Mouse (Mus musculus): Measurements from ENCODE around the gene Fgf12. TPM values are rescaled to one million over a fixed set of nuclear protein-coding genes. Genes with fewer than 3 reads are reported as not detected.

Fgf12 gene
- polyA plus RNA-seq, 1 experiment from 2014 or later, result 79.8 TPM

GRCm38 (mm10) chr16:28454821-28455220 is 298.0 kb downstream of the Fgf12 start:
- no peak for ATAC-seq (ENCODE audit: low read depth)
- Histone ChIP-seq H3K4me1 (ENCODE audit: control insufficient read depth, insufficient read depth, low read length) (no peaks in the 10 kb centered on the region), H3K27ac (ENCODE audit: low read depth, low read length) (no peak overlapping the region), H3K9ac (replicated peaks; ENCODE audit: low read depth, low read length) (no peak overlapping the region), H3K4me2 (ENCODE audit: low read depth, low read length) (no peak overlapping the region), H3K4me3 (ENCODE audit: low read depth, low read length) (no peak overlapping the region), H3K27me3 (ENCODE audit: control insufficient read depth, insufficient read depth, low read length) (no peaks in the 10 kb centered on the region), H3K36me3 (ENCODE audit: control insufficient read depth, insufficient read depth, low read length) (no peaks in the 10 kb centered on the region), H3K9me3 (ENCODE audit: control insufficient read depth, low read length) (no peaks in the 10 kb centered on the region)
- 87% methylated on average over 3 of the region's 3 CpGs for WGBS

- H3K4me3 ChIP-seq (ENCODE audit: low read depth, low read length), result peak overlapping the region; percentile 59
- no peaks in the 10 kb centered on the region for H3K27me3 ChIP-seq (ENCODE audit: control insufficient read depth, insufficient read depth, low read length)
- H3K4me2 ChIP-seq (ENCODE audit: low read depth, low read length), result peak overlapping the region; percentile 79
- H3K9me3 ChIP-seq (ENCODE audit: control insufficient read depth, low read length), result no peaks in the 10 kb centered on the region
- H3K4me1 ChIP-seq (ENCODE audit: control insufficient read depth, insufficient read depth, low read length), result no peaks in the 10 kb centered on the region
- no peaks in the 10 kb centered on the region for H3K36me3 ChIP-seq (ENCODE audit: control insufficient read depth, insufficient read depth, low read length)
- under 1% methylated on average over 6 of the region's 6 CpGs for WGBS
- ATAC-seq (ENCODE audit: low read depth), result peak; percentile 60
- peak overlapping the region; percentile 75 for H3K9ac ChIP-seq (replicated peaks; ENCODE audit: low read depth, low read length)
- H3K27ac ChIP-seq (ENCODE audit: low read depth, low read length), result peak overlapping the region; percentile 82
Measured at GRCm38 (mm10) chr16:28447114-28447455, 305.8 kb downstream of the Fgf12 start.

- no peaks in the 10 kb centered on the region for H3K4me1 ChIP-seq (ENCODE audit: control insufficient read depth, insufficient read depth, low read length)
- H3K27ac ChIP-seq (ENCODE audit: low read depth, low read length), result peak overlapping the region; percentile 82
- H3K36me3 ChIP-seq (ENCODE audit: control insufficient read depth, insufficient read depth, low read length), result no peaks in the 10 kb centered on the region
- H3K4me3 ChIP-seq (ENCODE audit: low read depth, low read length), result peak overlapping the region; percentile 59
- under 1% methylated on average over 72 of the region's 82 CpGs for WGBS
- H3K4me2 ChIP-seq (ENCODE audit: low read depth, low read length), result peak overlapping the region; percentile 79
- no peaks in the 10 kb centered on the region for H3K9me3 ChIP-seq (ENCODE audit: control insufficient read depth, low read length)
- peak overlapping the region; percentile 75 for H3K9ac ChIP-seq (replicated peaks; ENCODE audit: low read depth, low read length)
- ATAC-seq (ENCODE audit: low read depth), result peak; percentile 82
- H3K27me3 ChIP-seq (ENCODE audit: control insufficient read depth, insufficient read depth, low read length), result no peaks in the 10 kb centered on the region
Measured at GRCm38 (mm10) chr16:28446334-28447113, 306.3 kb downstream of the Fgf12 start.

- Histone ChIP-seq H3K9ac (replicated peaks; ENCODE audit: low read depth, low read length) (peak overlapping the region; percentile 75), H3K27me3 (ENCODE audit: control insufficient read depth, insufficient read depth, low read length) (no peaks in the 10 kb centered on the region), H3K4me3 (ENCODE audit: low read depth, low read length) (peak overlapping the region; percentile 59), H3K36me3 (ENCODE audit: control insufficient read depth, insufficient read depth, low read length) (no peaks in the 10 kb centered on the region), H3K4me2 (ENCODE audit: low read depth, low read length) (peak overlapping the region; percentile 79), H3K9me3 (ENCODE audit: control insufficient read depth, low read length) (no peaks in the 10 kb centered on the region), H3K4me1 (ENCODE audit: control insufficient read depth, insufficient read depth, low read length) (no peaks in the 10 kb centered on the region), H3K27ac (ENCODE audit: low read depth, low read length) (peak overlapping the region; percentile 82)
- WGBS, result under 1% methylated on average over 40 of the region's 42 CpGs
- ATAC-seq (ENCODE audit: low read depth), result peak; percentile 68
Measured at GRCm38 (mm10) chr16:28445800-28446333, 307.0 kb downstream of the Fgf12 start.

GRCm38 (mm10) chr16:28444993-28445799 is 307.7 kb downstream of the Fgf12 start:
- no peaks in the 10 kb centered on the region for H3K27me3 ChIP-seq (ENCODE audit: control insufficient read depth, insufficient read depth, low read length)
- no peaks in the 10 kb centered on the region for H3K4me1 ChIP-seq (ENCODE audit: control insufficient read depth, insufficient read depth, low read length)
- peak overlapping the region; percentile 59 for H3K4me3 ChIP-seq (ENCODE audit: low read depth, low read length)
- no peaks in the 10 kb centered on the region for H3K9me3 ChIP-seq (ENCODE audit: control insufficient read depth, low read length)
- under 1% methylated on average over 51 of the region's 51 CpGs for WGBS
- ATAC-seq (ENCODE audit: low read depth), result peak; percentile 41
- H3K9ac ChIP-seq (replicated peaks; ENCODE audit: low read depth, low read length), result peak overlapping the region; percentile 75
- H3K36me3 ChIP-seq (ENCODE audit: control insufficient read depth, insufficient read depth, low read length), result no peaks in the 10 kb centered on the region
- H3K4me2 ChIP-seq (ENCODE audit: low read depth, low read length), result peak overlapping the region; percentile 79
- H3K27ac ChIP-seq (ENCODE audit: low read depth, low read length), result peak overlapping the region; percentile 82

GRCm38 (mm10) chr16:28421617-28422016 is 331.3 kb downstream of the Fgf12 start:
- ATAC-seq (ENCODE audit: low read depth), result no peak
- 94% methylated on average over 1 of the region's 1 CpGs for WGBS

GRCm38 (mm10) chr16:28419693-28420299 is 333.1 kb downstream of the Fgf12 start:
- ATAC-seq (ENCODE audit: low read depth), result no peak
- 79% methylated on average over 3 of the region's 3 CpGs for WGBS
- Histone ChIP-seq H3K9ac (replicated peaks; ENCODE audit: low read depth, low read length) (no peak overlapping the region), H3K4me2 (ENCODE audit: low read depth, low read length) (no peak overlapping the region), H3K9me3 (ENCODE audit: control insufficient read depth, low read length) (no peaks in the 10 kb centered on the region), H3K27ac (ENCODE audit: low read depth, low read length) (no peak overlapping the region), H3K4me3 (ENCODE audit: low read depth, low read length) (no peak overlapping the region), H3K4me1 (ENCODE audit: control insufficient read depth, insufficient read depth, low read length) (no peaks in the 10 kb centered on the region), H3K36me3 (ENCODE audit: control insufficient read depth, insufficient read depth, low read length) (no peaks in the 10 kb centered on the region), H3K27me3 (ENCODE audit: control insufficient read depth, insufficient read depth, low read length) (no peaks in the 10 kb centered on the region)

More at GRCm38 (mm10) chr16:28421617-28422016, 331.3 kb downstream of the Fgf12 start:
- Histone ChIP-seq H3K27me3 (ENCODE audit: control insufficient read depth, insufficient read depth, low read length) (no peaks in the 10 kb centered on the region), H3K27ac (ENCODE audit: low read depth, low read length) (no peak overlapping the region), H3K9ac (replicated peaks; ENCODE audit: low read depth, low read length) (no peak overlapping the region), H3K4me3 (ENCODE audit: low read depth, low read length) (no peak overlapping the region), H3K4me2 (ENCODE audit: low read depth, low read length) (no peak overlapping the region), H3K4me1 (ENCODE audit: control insufficient read depth, insufficient read depth, low read length) (no peaks in the 10 kb centered on the region), H3K36me3 (ENCODE audit: control insufficient read depth, insufficient read depth, low read length) (no peaks in the 10 kb centered on the region), H3K9me3 (ENCODE audit: control insufficient read depth, low read length) (no peaks in the 10 kb centered on the region)

- H3K4me3 ChIP-seq (ENCODE audit: low read depth, low read length), result no peak overlapping the region
- H3K9ac ChIP-seq (replicated peaks; ENCODE audit: low read depth, low read length), result no peak overlapping the region
- no peaks in the 10 kb centered on the region for H3K36me3 ChIP-seq (ENCODE audit: control insufficient read depth, insufficient read depth, low read length)
- 62% methylated on average over 5 of the region's 5 CpGs for WGBS
- H3K9me3 ChIP-seq (ENCODE audit: control insufficient read depth, low read length), result no peaks in the 10 kb centered on the region
- H3K27me3 ChIP-seq (ENCODE audit: control insufficient read depth, insufficient read depth, low read length), result no peaks in the 10 kb centered on the region
- no peaks in the 10 kb centered on the region for H3K4me1 ChIP-seq (ENCODE audit: control insufficient read depth, insufficient read depth, low read length)
- ATAC-seq (ENCODE audit: low read depth), result peak; percentile 44; the same call in 1 of the 2 replicates
- no peak overlapping the region for H3K4me2 ChIP-seq (ENCODE audit: low read depth, low read length)
- H3K27ac ChIP-seq (ENCODE audit: low read depth, low read length), result no peak overlapping the region
Measured at GRCm38 (mm10) chr16:28411210-28411817, 341.6 kb downstream of the Fgf12 start.
